ENCODE assay signal across 23 mouse cellular contexts in genomic region chr10:63065561-63065960, GRCm38 (mm10). TPM values are rescaled to one million over a fixed set of nuclear protein-coding genes. Genes with fewer than 3 reads are reported as not detected.
DNase-seq lines count a peak whose midpoint lies in the region; ATAC-seq lines count a peak whose summit lies in the region.
"Had no signal": no experiment of that assay in that cellular context is flagged by ENCODE, and none has a peak within 500 bp of the region (broad histone marks: within the 10 kb centered on the region; RNA-seq: fewer than 3 reads in every experiment).

No protein-coding gene starts in this region.

- no peak overlapping the region for H3K9ac ChIP-seq in intestine, embryonic 16.5 days (ENCODE audit: low read depth, low read length)
- no peak overlapping the region for H3K9ac ChIP-seq in intestine, embryonic 15.5 days
- no peak overlapping the region for H3K9ac ChIP-seq in kidney, embryonic 14.5 days (ENCODE audit: low read depth, low read length)
- no peak overlapping the region; the same call in 1 of the 2 replicates for H3K9ac ChIP-seq in neural tube, embryonic 15.5 days (replicated peaks)
- H3K9ac ChIP-seq: forebrain, embryonic 13.5 days; forebrain, postnatal 0 days; heart, embryonic 15.5 days had no signal

- no peaks in the 10 kb centered on the region for H3K36me3 ChIP-seq in intestine, embryonic 16.5 days (ENCODE audit: control insufficient read depth, insufficient read depth, low read length)
- H3K36me3 ChIP-seq in intestine, embryonic 15.5 days = no peaks in the 10 kb centered on the region
- H3K36me3 ChIP-seq in kidney, embryonic 14.5 days (ENCODE audit: control insufficient read depth, insufficient read depth, low read length) = no peaks in the 10 kb centered on the region
- H3K36me3 ChIP-seq in neural tube, embryonic 15.5 days = no peaks in the 10 kb centered on the region
- H3K36me3 ChIP-seq: embryonic facial prominence, embryonic 10.5 days; heart, embryonic 15.5 days had no signal

- peak; percentile 25 to 38 for DNase-seq in kidney, postnatal 36 days
- DNase-seq in neural tube, embryonic 10.5 days (ENCODE audit: extremely low spot score, low spot score) = no peak
- DNase-seq in adrenal gland, adult 18-20 months (ENCODE audit: low spot score in 2 of 2) = no peak

- H3K27ac ChIP-seq in intestine, embryonic 16.5 days (ENCODE audit: low read length) = no peak overlapping the region
- H3K27ac ChIP-seq in intestine, embryonic 15.5 days = no peak overlapping the region
- H3K27ac ChIP-seq in kidney, embryonic 14.5 days (ENCODE audit: low read depth, low read length) = no peak overlapping the region
- no peak overlapping the region for H3K27ac ChIP-seq in neural tube, embryonic 15.5 days (replicated peaks)
- H3K27ac ChIP-seq: embryonic facial prominence, embryonic 10.5 days; forebrain, embryonic 13.5 days; heart, adult 2 months; heart, embryonic 15.5 days had no signal

- H3K4me2 ChIP-seq in intestine, embryonic 16.5 days (ENCODE audit: low read depth, low read length) = no peak overlapping the region
- no peak overlapping the region for H3K4me2 ChIP-seq in intestine, embryonic 15.5 days (replicated peaks)
- H3K4me2 ChIP-seq in kidney, embryonic 14.5 days (replicated peaks; ENCODE audit: low read depth, low read length) = no peak overlapping the region
- H3K4me2 ChIP-seq in neural tube, embryonic 15.5 days = no peak overlapping the region
- H3K4me2 ChIP-seq: forebrain, embryonic 13.5 days; heart, embryonic 11.5 days; heart, embryonic 15.5 days had no signal

- peak; percentile 9; the same call in 1 of the 2 replicates for ATAC-seq in intestine, embryonic 16.5 days
- ATAC-seq in intestine, embryonic 15.5 days = no peak
- no peak for ATAC-seq in kidney, embryonic 14.5 days (ENCODE audit: low FRiP score, low TSS enrichment)
- peak; percentile 9; the same call in 1 of the 2 replicates for ATAC-seq in neural tube, embryonic 15.5 days (ENCODE audit: low FRiP score)

- no peak overlapping the region for H3K4me3 ChIP-seq in intestine, embryonic 16.5 days (ENCODE audit: low read length)
- no peak overlapping the region for H3K4me3 ChIP-seq in intestine, embryonic 15.5 days (replicated peaks)
- H3K4me3 ChIP-seq in kidney, embryonic 14.5 days (ENCODE audit: low read length) = no peak overlapping the region
- H3K4me3 ChIP-seq in neural tube, embryonic 15.5 days (replicated peaks) = no peak overlapping the region
- H3K4me3 ChIP-seq: embryonic facial prominence, embryonic 10.5 days; forebrain, embryonic 13.5 days; heart, adult 2 months; heart, embryonic 15.5 days had no signal

- H3K9me3 ChIP-seq in intestine, embryonic 16.5 days (ENCODE audit: control insufficient read depth, low read length) = no peaks in the 10 kb centered on the region
- no peaks in the 10 kb centered on the region for H3K9me3 ChIP-seq in intestine, embryonic 15.5 days
- H3K9me3 ChIP-seq in kidney, embryonic 14.5 days (ENCODE audit: control insufficient read depth, low read length) = 0 out of 2 replicates have a peak, but pooled peaks cover 3% of the 10 kb centered on the region
- H3K9me3 ChIP-seq in neural tube, embryonic 15.5 days (replicated peaks) = no peaks in the 10 kb centered on the region
- H3K9me3 ChIP-seq: embryonic facial prominence, embryonic 10.5 days; forebrain, embryonic 13.5 days; heart, embryonic 15.5 days had no signal

- no peaks in the 10 kb centered on the region for H3K27me3 ChIP-seq in intestine, embryonic 16.5 days (replicated peaks; ENCODE audit: control insufficient read depth, insufficient read depth, low read length)
- no peaks in the 10 kb centered on the region for H3K27me3 ChIP-seq in intestine, embryonic 15.5 days (replicated peaks)
- no peaks in the 10 kb centered on the region for H3K27me3 ChIP-seq in kidney, embryonic 14.5 days (ENCODE audit: control insufficient read depth, insufficient read depth, low read length)
- H3K27me3 ChIP-seq in neural tube, embryonic 15.5 days (replicated peaks) = no peaks in the 10 kb centered on the region
- H3K27me3 ChIP-seq: forebrain, embryonic 13.5 days; heart, embryonic 15.5 days; Patski had no signal

- peaks cover 7% of the 10 kb centered on the region; the same call in 1 of the 2 replicates for H3K4me1 ChIP-seq in intestine, embryonic 16.5 days (ENCODE audit: control insufficient read depth, insufficient read depth, low read length)
- H3K4me1 ChIP-seq in intestine, embryonic 15.5 days (replicated peaks) = no peaks in the 10 kb centered on the region
- H3K4me1 ChIP-seq in kidney, embryonic 14.5 days (ENCODE audit: control insufficient read depth, insufficient read depth, low read length) = no peaks in the 10 kb centered on the region
- H3K4me1 ChIP-seq in neural tube, embryonic 15.5 days = 0 out of 2 replicates have a peak, but pooled peaks cover 3% of the 10 kb centered on the region
- H3K4me1 ChIP-seq: forebrain, embryonic 13.5 days had no signal

- 62% methylated on average over 8 of the region's 8 CpGs for WGBS in intestine, embryonic 16.5 days
- 66% methylated on average over 8 of the region's 8 CpGs for WGBS in intestine, embryonic 15.5 days
- WGBS in kidney, embryonic 14.5 days = 60% methylated on average over 8 of the region's 8 CpGs
- 52% methylated on average over 8 of the region's 8 CpGs for WGBS in neural tube, embryonic 15.5 days

RNA-seq across cellular contexts. Expression of gene Pbld1, which starts 5.6 kb away (rescaled TPM):
- polyA plus RNA-seq in intestine, embryonic 16.5 days (2015; fragmentation: Nextera tagmentation; extraction: Ambion mirVana) = 4.0 and 4.7 TPM in 2 replicates
- 2.6 and 6.4 TPM in 2 replicates for polyA plus RNA-seq in intestine, embryonic 15.5 days (2015; fragmentation: Nextera tagmentation; extraction: Ambion mirVana)
- 4.8 and 5.1 TPM in 2 replicates for polyA plus RNA-seq in kidney, embryonic 14.5 days (2014; fragmentation: Nextera tagmentation; extraction: Ambion mirVana)
- polyA plus RNA-seq in neural tube, embryonic 15.5 days (2015; fragmentation: Nextera tagmentation; extraction: Ambion mirVana) = 0.73 and 1.0 TPM in 2 replicates
- total RNA-seq in adrenal gland, adult 18-20 months (2021) = 1 to 10 TPM; 1.5 to 2.9 TPM
- total RNA-seq: forebrain, postnatal 0 days had no signal
- polyA plus RNA-seq: activated CD4-positive, CD25-positive, alpha-beta regulatory T cell, adult 4 months had no signal

RNA-seq across cellular contexts. Expression of gene Atoh7, which starts 33.9 kb away (rescaled TPM):
- not detected in 2 replicates for polyA plus RNA-seq in intestine, embryonic 16.5 days (2015; fragmentation: Nextera tagmentation; extraction: Ambion mirVana)
- polyA plus RNA-seq in intestine, embryonic 15.5 days (2015; fragmentation: Nextera tagmentation; extraction: Ambion mirVana) = 0.16 TPM in 1 of 2 replicates, not detected in the other
- 0.56 TPM in 1 of 2 replicates, not detected in the other for polyA plus RNA-seq in kidney, embryonic 14.5 days (2014; fragmentation: Nextera tagmentation; extraction: Ambion mirVana)
- 2.7 and 3.8 TPM in 2 replicates for polyA plus RNA-seq in neural tube, embryonic 15.5 days (2015; fragmentation: Nextera tagmentation; extraction: Ambion mirVana)
- not detected for total RNA-seq in adrenal gland, adult 18-20 months (2021)
- total RNA-seq: adrenal gland, adult 2 months; adrenal gland, postnatal 36 days; gastrocnemius, adult 18-20 months; heart, adult 2 months; heart, postnatal 14 days; hematopoietic stem cell, adult 5-6 weeks; MEL had no signal
- polyA plus RNA-seq: activated CD4-positive, CD25-positive, alpha-beta regulatory T cell, adult 4 months; adrenal gland, adult 2 months; C2C12; embryonic facial prominence, embryonic 14.5 days; heart, adult 2 months; heart, embryonic 11.5 days; heart, embryonic 15.5 days; Patski had no signal

RNA-seq across cellular contexts. Expression of gene Pbld2, which starts 41.4 kb away (rescaled TPM):
- polyA plus RNA-seq in intestine, embryonic 16.5 days (2015; fragmentation: Nextera tagmentation; extraction: Ambion mirVana) = 10.6 and 12.5 TPM in 2 replicates
- polyA plus RNA-seq in intestine, embryonic 15.5 days (2015; fragmentation: Nextera tagmentation; extraction: Ambion mirVana) = 5.7 and 6.8 TPM in 2 replicates
- 1.9 and 2.7 TPM in 2 replicates for polyA plus RNA-seq in kidney, embryonic 14.5 days (2014; fragmentation: Nextera tagmentation; extraction: Ambion mirVana)
- 0.81 and 1.00 TPM in 2 replicates for polyA plus RNA-seq in neural tube, embryonic 15.5 days (2015; fragmentation: Nextera tagmentation; extraction: Ambion mirVana)
- 1 to 10 TPM; 4.2 to 4.9 TPM for total RNA-seq in adrenal gland, adult 18-20 months (2021)

RNA-seq across cellular contexts. Expression of gene Hnrnph3, which starts 41.5 kb away (rescaled TPM):
- 61.7 and 65.7 TPM in 2 replicates for polyA plus RNA-seq in intestine, embryonic 16.5 days (2015; fragmentation: Nextera tagmentation; extraction: Ambion mirVana)
- 73.6 and 75.4 TPM in 2 replicates for polyA plus RNA-seq in intestine, embryonic 15.5 days (2015; fragmentation: Nextera tagmentation; extraction: Ambion mirVana)
- polyA plus RNA-seq in kidney, embryonic 14.5 days (2014; fragmentation: Nextera tagmentation; extraction: Ambion mirVana) = 82.2 and 86.8 TPM in 2 replicates
- 116 and 117 TPM in 2 replicates for polyA plus RNA-seq in neural tube, embryonic 15.5 days (2015; fragmentation: Nextera tagmentation; extraction: Ambion mirVana)
- total RNA-seq in adrenal gland, adult 18-20 months (2021) = 10 to 100 TPM; 51.1 to 53.6 TPM

Comparison
In these comparisons a context has a peak if more than half of its experiments do, and no peak if none do; other contexts are left out.
1. ATAC-seq: peak in intestine, embryonic 16.5 days (single experiment) and neural tube, embryonic 15.5 days (single experiment); none in intestine, embryonic 15.5 days (single experiment) and kidney, embryonic 14.5 days (single experiment).
2. DNase-seq: peak in kidney, postnatal 36 days (2 of 2); none in neural tube, embryonic 10.5 days (single experiment) and adrenal gland, adult 18-20 months (0 of 2).